Mouse (Mus musculus) embryonic facial prominence, embryonic 14.5 days (tissue): Measurements from ENCODE around the gene Fam234b. TPM values are rescaled to one million over a fixed set of nuclear protein-coding genes. Genes with fewer than 3 reads are reported as not detected.

Experiments used
- ATAC-seq: fragments of 200-750 bp; cut with Nextera tagmentation; 2 replicates; pipeline ENCODE4 v1.8.0; 2017; ENCODE audit warnings: low read depth, moderate number of reproducible peaks, moderate TSS enrichment
- DNase-seq: peaks from one replicate; pipeline ENCODE4 v3.0.0-alpha.2; 2015; ENCODE audit warnings: low spot score
- H3K27ac ChIP-seq: fragments of 300-500 bp; sonication (generic); replicated peaks from 2 replicates; pipeline ENCODE4 v1.5.1; 2014; ENCODE audit warnings: low read depth, mild to moderate bottlenecking, low read length, moderate library complexity
- H3K27me3 ChIP-seq: fragments of 300-500 bp; sonication (generic); replicated peaks from 2 replicates; pipeline ENCODE4 v1.6.1; 2014; ENCODE audit warnings: low read length; ENCODE audit not compliant: control insufficient read depth, insufficient read depth
- H3K36me3 ChIP-seq: fragments of 300-500 bp; sonication (generic); 2 replicates; pipeline ENCODE4 v1.6.1; 2014; ENCODE audit warnings: low read length, mixed read lengths; ENCODE audit not compliant: control insufficient read depth, insufficient read depth
- H3K4me1 ChIP-seq: fragments of 300-500 bp; sonication (generic); 2 replicates; pipeline ENCODE4 v1.6.1; 2014; ENCODE audit warnings: antibody characterized with exemption, low read length; ENCODE audit not compliant: control insufficient read depth, insufficient read depth
- H3K4me2 ChIP-seq: fragments of 300-500 bp; sonication (generic); 2 replicates; pipeline ENCODE4 v1.6.1; 2014; ENCODE audit warnings: low read depth, mild to moderate bottlenecking, low read length, moderate library complexity, mixed read lengths
- H3K4me3 ChIP-seq: fragments of 300-500 bp; sonication (generic); 2 replicates; pipeline ENCODE4 v1.5.1; 2014; ENCODE audit warnings: low read depth, mild to moderate bottlenecking, low read length
- H3K9ac ChIP-seq: fragments of 300-500 bp; sonication (generic); 2 replicates; pipeline ENCODE4 v1.6.1; 2014; ENCODE audit warnings: low read depth, mild to moderate bottlenecking, low read length, moderate library complexity, mixed read lengths
- H3K9me3 ChIP-seq: fragments of 300-500 bp; sonication (generic); 2 replicates; pipeline ENCODE4 v1.6.1; 2016; ENCODE audit warnings: low read length; ENCODE audit not compliant: control insufficient read depth
- WGBS: fragments of 180-500 bp; shearing (Covaris S2); extraction: QIAGEN DNeasy Blood & Tissue Kit; methylation state at CpG from one replicate; pipeline ENCODE4 v1.1.7; 2014; 5-methylcytosine and 5-hydroxymethylcytosine counted together
- polyA plus RNA-seq: library from polyadenylated mRNA; unstranded; fragments of >200 nt; fragmentation: Nextera tagmentation; extraction: Ambion mirVana; gene quantifications from 2 replicates; pipeline ENCODE4 v1.2.1, GENCODE M21; 2014

Gene Fam234b
- polyA plus RNA-seq, 1 experiment from 2014 or later = 21.0 TPM

- H3K9ac ChIP-seq = no peak overlapping the region
- no peak for DNase-seq
- H3K27me3 ChIP-seq = no peaks in the 10 kb centered on the region
- WGBS = 61% methylated on average over 6 of the region's 6 CpGs
- H3K4me1 ChIP-seq = no peaks in the 10 kb centered on the region
- no peak overlapping the region for H3K4me2 ChIP-seq
- no peak overlapping the region for H3K27ac ChIP-seq
- H3K36me3 ChIP-seq = no peaks in the 10 kb centered on the region
- no peak for ATAC-seq
- no peak overlapping the region for H3K4me3 ChIP-seq
- H3K9me3 ChIP-seq = no peaks in the 10 kb centered on the region
Observed at GRCm38 (mm10) chr6:135190122-135190521, 7.7 kb upstream of the Fam234b start.

DNA sequence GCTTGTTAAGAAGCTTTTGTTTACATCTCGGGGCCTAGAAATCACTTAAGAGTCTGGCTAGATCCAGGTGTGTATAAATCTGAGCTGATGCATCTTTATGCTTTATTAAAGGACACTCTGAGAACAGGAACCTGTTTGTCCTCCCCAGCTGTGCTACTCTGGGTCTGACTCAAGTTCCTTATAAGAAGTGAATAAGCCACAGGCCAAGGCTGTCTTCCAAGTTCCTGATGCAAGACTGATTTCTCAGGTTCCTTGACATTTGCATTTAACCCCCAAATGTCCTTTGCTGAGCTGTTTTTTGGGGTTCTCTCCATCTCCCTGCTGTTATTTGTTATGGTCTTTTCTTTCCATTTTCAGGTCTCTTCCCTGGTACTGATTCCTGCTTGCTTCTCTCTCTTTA, 5.9 kb upstream of the Fam234b start:
- H3K4me1 ChIP-seq = no peaks in the 10 kb centered on the region
- ATAC-seq (no peak), DNase-seq (peak; percentile 35)
- H3K27me3 ChIP-seq = no peaks in the 10 kb centered on the region
- H3K4me3 ChIP-seq = no peak overlapping the region
- H3K27ac ChIP-seq = no peak overlapping the region
- H3K9me3 ChIP-seq = no peaks in the 10 kb centered on the region
- no peak overlapping the region for H3K9ac ChIP-seq
- 85% methylated on average over 1 of the region's 1 CpGs for WGBS
- H3K4me2 ChIP-seq = no peak overlapping the region
- H3K36me3 ChIP-seq = no peaks in the 10 kb centered on the region

DNA sequence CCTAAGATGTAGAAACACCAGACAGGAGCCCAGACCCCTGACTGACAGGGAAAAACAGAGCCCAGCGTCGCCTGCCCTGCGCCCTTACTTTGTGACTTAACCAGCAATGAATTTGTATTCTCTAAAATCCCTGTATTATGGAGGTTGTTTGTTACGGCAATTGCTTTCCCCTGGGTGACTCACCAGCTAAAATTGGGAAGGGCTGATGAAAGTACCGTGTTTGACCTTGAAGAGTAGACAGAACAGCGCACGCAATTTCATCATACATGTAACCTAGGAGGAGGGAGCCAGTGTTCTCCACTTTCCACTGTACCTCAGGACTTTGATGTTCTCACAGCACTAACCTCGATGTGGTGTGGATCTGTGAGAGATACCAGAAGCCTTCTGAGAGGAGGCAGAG, 4.8 kb upstream of the Fam234b start:
- Histone ChIP-seq H3K4me1 (no peaks in the 10 kb centered on the region), H3K27me3 (no peaks in the 10 kb centered on the region), H3K36me3 (no peaks in the 10 kb centered on the region), H3K4me3 (no peak overlapping the region), H3K9me3 (no peaks in the 10 kb centered on the region), H3K9ac (no peak overlapping the region), H3K4me2 (no peak overlapping the region), H3K27ac (no peak overlapping the region)
- DNase-seq (no peak), ATAC-seq (no peak)
- WGBS = 75% methylated on average over 8 of the region's 8 CpGs

GRCm38 (mm10) chr6:135193733-135194132, 4.0 kb upstream of the Fam234b start:
- no peak overlapping the region for H3K27ac ChIP-seq
- H3K4me3 ChIP-seq = no peak overlapping the region
- H3K9me3 ChIP-seq = no peaks in the 10 kb centered on the region
- ATAC-seq (no peak), DNase-seq (peak; percentile 27)
- no peaks in the 10 kb centered on the region for H3K36me3 ChIP-seq
- H3K27me3 ChIP-seq = no peaks in the 10 kb centered on the region
- 27% methylated on average over 4 of the region's 4 CpGs for WGBS
- H3K4me1 ChIP-seq = no peaks in the 10 kb centered on the region
- H3K4me2 ChIP-seq = no peak overlapping the region
- no peak overlapping the region for H3K9ac ChIP-seq

- H3K27ac ChIP-seq = no peak overlapping the region
- WGBS = 72% methylated on average over 4 of the region's 4 CpGs
Observed at GRCm38 (mm10) chr6:135194907-135195306, 2.9 kb upstream of the Fam234b start.

DNA sequence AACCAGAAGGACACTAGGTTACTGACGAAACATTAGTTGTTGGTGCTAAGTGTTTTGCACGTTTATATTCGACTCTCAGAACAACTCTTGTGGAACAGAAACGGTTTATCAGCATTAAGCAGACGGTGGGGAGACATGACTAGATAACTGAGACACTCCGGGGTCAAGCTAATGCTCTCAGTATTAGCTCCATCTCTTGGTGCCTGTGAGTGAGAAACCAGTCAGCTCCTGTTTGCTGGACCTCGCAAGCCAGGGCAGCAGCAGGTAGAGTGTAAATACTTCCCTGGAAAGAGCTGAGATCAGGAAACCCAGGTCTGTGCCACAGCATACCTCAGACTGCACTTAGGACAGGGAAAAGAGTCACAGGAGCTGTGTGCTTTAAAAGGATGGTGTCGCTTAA, 1.1 kb upstream of the Fam234b start:
- H3K27ac ChIP-seq = no peak overlapping the region
- H3K4me1 ChIP-seq = no peaks in the 10 kb centered on the region
- WGBS = 76% methylated on average over 8 of the region's 8 CpGs
- no peaks in the 10 kb centered on the region for H3K9me3 ChIP-seq
- no peak overlapping the region for H3K4me3 ChIP-seq
- H3K4me2 ChIP-seq = no peak overlapping the region
- no peak overlapping the region for H3K9ac ChIP-seq
- ATAC-seq = no peak
- no peak for DNase-seq
- no peaks in the 10 kb centered on the region for H3K27me3 ChIP-seq
- no peaks in the 10 kb centered on the region for H3K36me3 ChIP-seq

More at GRCm38 (mm10) chr6:135194907-135195306, 2.9 kb upstream of the Fam234b start:
- H3K4me1 ChIP-seq = no peaks in the 10 kb centered on the region
- no peak for DNase-seq
- H3K9me3 ChIP-seq = no peaks in the 10 kb centered on the region
- no peaks in the 10 kb centered on the region for H3K27me3 ChIP-seq
- H3K36me3 ChIP-seq = no peaks in the 10 kb centered on the region
- no peak overlapping the region for H3K4me3 ChIP-seq
- no peak overlapping the region for H3K9ac ChIP-seq
- H3K4me2 ChIP-seq = no peak overlapping the region
- no peak for ATAC-seq

- Histone ChIP-seq H3K27ac (no peak overlapping the region), H3K4me2 (peak overlapping the region; percentile 93), H3K9ac (peak overlapping the region; percentile 82), H3K27me3 (no peaks in the 10 kb centered on the region), H3K4me3 (peak overlapping the region; percentile 89), H3K9me3 (no peaks in the 10 kb centered on the region), H3K36me3 (no peaks in the 10 kb centered on the region), H3K4me1 (no peaks in the 10 kb centered on the region)
- DNase-seq = no peak
- 16% methylated on average over 7 of the region's 7 CpGs for WGBS
- no peak for ATAC-seq
Observed at GRCm38 (mm10) chr6:135197446-135197845, 331 bp upstream of the Fam234b start.

DNA sequence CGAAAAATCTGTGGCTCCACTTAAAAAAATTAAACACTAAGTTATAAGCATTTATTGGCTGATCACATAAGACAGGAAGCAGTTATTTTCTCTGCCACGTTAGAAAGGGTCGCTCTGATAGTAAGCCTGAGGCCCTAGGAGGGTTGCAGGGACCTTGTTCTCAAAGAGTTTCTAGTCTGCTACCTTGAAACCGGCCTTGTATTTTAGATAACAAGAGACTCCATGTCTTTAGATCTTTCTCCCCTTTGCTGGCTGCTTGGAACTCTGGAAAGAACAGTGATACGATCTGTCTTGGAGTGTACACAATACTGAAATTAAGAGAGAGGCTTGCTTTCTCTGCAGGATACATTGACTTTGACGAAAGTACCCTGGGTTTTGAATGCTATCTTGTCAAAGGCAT, 949 bp downstream of the Fam234b start:
- Histone ChIP-seq H3K9ac (peak overlapping the region; percentile 82; the same call in 1 of the 2 replicates), H3K4me3 (peak overlapping the region; percentile 89), H3K9me3 (no peaks in the 10 kb centered on the region), H3K4me2 (peak overlapping the region; percentile 93), H3K36me3 (no peaks in the 10 kb centered on the region), H3K27ac (no peak overlapping the region), H3K27me3 (no peaks in the 10 kb centered on the region), H3K4me1 (no peaks in the 10 kb centered on the region)
- ATAC-seq = no peak
- DNase-seq = no peak
- WGBS = 47% methylated on average over 6 of the region's 6 CpGs

DNA sequence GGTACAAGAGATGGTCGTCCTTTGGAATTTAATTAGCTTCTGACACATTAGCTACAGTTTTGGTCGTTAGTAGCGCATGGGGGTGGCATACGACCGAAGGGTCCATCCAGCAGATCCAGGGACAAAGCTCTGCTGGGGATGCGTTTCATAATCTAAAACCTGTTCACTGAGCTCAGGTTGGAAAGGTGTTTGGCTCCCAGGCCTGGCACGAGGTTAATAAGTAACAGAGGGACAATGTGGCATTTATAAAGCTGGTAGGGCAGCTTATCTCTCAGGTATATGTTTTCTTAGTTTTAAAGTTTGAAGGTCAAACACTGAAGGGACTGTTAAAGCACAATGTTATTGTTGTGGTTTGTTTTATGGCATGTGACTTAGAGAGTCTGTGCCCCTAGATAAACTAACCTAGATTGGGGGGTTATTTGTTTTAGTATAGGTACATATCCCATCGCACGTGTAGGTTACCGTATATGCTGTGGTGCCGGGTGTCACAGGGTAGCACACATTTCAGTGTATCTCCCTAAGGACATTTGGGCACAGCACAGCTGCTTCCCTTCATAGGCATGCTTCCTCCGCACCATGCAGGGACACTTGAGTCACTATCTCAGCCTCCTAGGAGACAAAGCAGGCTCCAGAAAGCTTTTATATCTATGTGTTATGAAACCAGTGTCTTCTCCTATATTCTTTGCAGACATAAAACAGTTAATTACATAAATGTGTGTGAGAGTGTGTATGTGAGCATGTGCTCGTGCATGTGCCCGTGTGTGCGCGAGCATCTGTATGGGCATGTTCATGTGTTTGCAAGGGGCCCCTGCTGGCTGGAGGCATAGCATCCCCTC, 2.6 kb downstream of the Fam234b start:
- no peak for ATAC-seq
- Histone ChIP-seq H3K4me3 (no peak overlapping the region), H3K27me3 (no peaks in the 10 kb centered on the region), H3K27ac (no peak overlapping the region), H3K4me1 (no peaks in the 10 kb centered on the region), H3K36me3 (no peaks in the 10 kb centered on the region), H3K9me3 (no peaks in the 10 kb centered on the region), H3K4me2 (no peak overlapping the region), H3K9ac (no peak overlapping the region)
- no peak for DNase-seq
- 85% methylated on average over 16 of the region's 16 CpGs for whole genome bisulfite sequencing
